41 mouse cellular contexts compared by ENCODE assay signal in genomic region chr1:139839699-139840098, GRCm38 (mm10). TPM values are rescaled to one million over a fixed set of nuclear protein-coding genes. Genes with fewer than 3 reads are reported as not detected.
"Had no signal": no experiment of that assay in that cellular context is flagged by ENCODE, and none has a peak within 500 bp of the region (broad histone marks: within the 10 kb centered on the region; RNA-seq: fewer than 3 reads in every experiment).

No protein-coding gene starts in this region.

- ATAC-seq: liver, embryonic 12.5 days; lung, postnatal 0 days; midbrain, embryonic 13.5 days; midbrain, embryonic 15.5 days; midbrain, embryonic 16.5 days had no signal

- H3K4me1 ChIP-seq: limb, embryonic 10.5 days; limb, embryonic 12.5 days; limb, embryonic 13.5 days; limb, embryonic 15.5 days; liver, embryonic 12.5 days; liver, embryonic 13.5 days; liver, embryonic 15.5 days; lung, embryonic 15.5 days; megakaryocyte, embryonic 14.5 days; midbrain, embryonic 10.5 days; midbrain, embryonic 12.5 days; midbrain, embryonic 13.5 days; midbrain, embryonic 15.5 days; neural tube, embryonic 12.5 days had no signal

- H3K27me3 ChIP-seq: limb, embryonic 12.5 days; limb, embryonic 13.5 days; limb, embryonic 15.5 days; liver, embryonic 12.5 days; liver, embryonic 13.5 days; liver, embryonic 15.5 days; lung, embryonic 15.5 days; megakaryocyte, embryonic 14.5 days; midbrain, embryonic 12.5 days; midbrain, embryonic 13.5 days; midbrain, embryonic 15.5 days; neural tube, embryonic 12.5 days had no signal

- H3K4me2 ChIP-seq: limb, embryonic 12.5 days; limb, embryonic 13.5 days; limb, embryonic 15.5 days; liver, embryonic 11.5 days; liver, embryonic 12.5 days; liver, embryonic 13.5 days; liver, embryonic 15.5 days; lung, embryonic 14.5 days; lung, embryonic 15.5 days; midbrain, embryonic 11.5 days; midbrain, embryonic 12.5 days; midbrain, embryonic 13.5 days; midbrain, embryonic 15.5 days; neural tube, embryonic 12.5 days had no signal

- H3K36me3 ChIP-seq: limb, embryonic 10.5 days; limb, embryonic 12.5 days; limb, embryonic 13.5 days; limb, embryonic 15.5 days; liver, embryonic 12.5 days; liver, embryonic 13.5 days; liver, embryonic 15.5 days; lung, embryonic 15.5 days; midbrain, embryonic 10.5 days; midbrain, embryonic 12.5 days; midbrain, embryonic 13.5 days; midbrain, embryonic 15.5 days; neural tube, embryonic 12.5 days had no signal

- H3K9ac ChIP-seq: limb, embryonic 12.5 days; limb, embryonic 13.5 days; limb, embryonic 15.5 days; liver, embryonic 12.5 days; liver, embryonic 13.5 days; liver, embryonic 14.5 days; liver, embryonic 15.5 days; lung, embryonic 14.5 days; lung, embryonic 15.5 days; midbrain, embryonic 12.5 days; midbrain, embryonic 13.5 days; midbrain, embryonic 15.5 days; neural tube, embryonic 12.5 days had no signal

- H3K9me3 ChIP-seq: limb, embryonic 10.5 days; limb, embryonic 12.5 days; limb, embryonic 15.5 days; liver, embryonic 12.5 days; liver, embryonic 15.5 days; lung, embryonic 15.5 days; midbrain, embryonic 10.5 days; midbrain, embryonic 12.5 days; midbrain, embryonic 13.5 days; midbrain, embryonic 15.5 days; neural tube, embryonic 12.5 days had no signal

- H3K27ac ChIP-seq: limb, embryonic 10.5 days; limb, embryonic 12.5 days; limb, embryonic 13.5 days; limb, embryonic 15.5 days; liver, embryonic 12.5 days; liver, embryonic 13.5 days; liver, embryonic 14.5 days; liver, embryonic 15.5 days; lung, embryonic 15.5 days; macrophage; midbrain, embryonic 10.5 days; midbrain, embryonic 12.5 days; midbrain, embryonic 13.5 days; midbrain, embryonic 15.5 days; neural tube, embryonic 12.5 days had no signal

- DNase-seq: left cerebral cortex, postnatal 4 days; liver; liver, embryonic 13.5 days; lung, adult 18-20 months; lung, adult 2 months; lung, embryonic 14.5 days; lung, postnatal 10 days; lung, postnatal 14 days; lung, postnatal 36 days; lung, postnatal 4 days; midbrain, embryonic 14.5 days had no signal

- H3K4me3 ChIP-seq: limb, embryonic 10.5 days; limb, embryonic 12.5 days; limb, embryonic 13.5 days; limb, embryonic 15.5 days; liver, embryonic 12.5 days; liver, embryonic 13.5 days; liver, embryonic 15.5 days; lung, embryonic 15.5 days; megakaryocyte, embryonic 14.5 days; midbrain, embryonic 10.5 days; midbrain, embryonic 12.5 days; midbrain, embryonic 13.5 days; midbrain, embryonic 15.5 days; myocyte; neural tube, embryonic 12.5 days had no signal

RNA-seq across cellular contexts. Expression of gene Cfhr2, which starts 18.8 kb away (rescaled TPM):
- total RNA-seq: megakaryocyte progenitor cell, adult 5-6 weeks; megakaryocyte, adult 5-6 weeks; megakaryocyte-erythroid progenitor cell, adult 5-6 weeks; midbrain, postnatal 0 days; monocyte, adult 5-6 weeks had no signal
- polyA plus RNA-seq: limb, embryonic 10.5 days; limb, embryonic 11.5 days; limb, embryonic 12.5 days; limb, embryonic 13.5 days; liver, embryonic 11.5 days; liver, embryonic 12.5 days; lung, embryonic 14.5 days; lung, embryonic 15.5 days; lung, postnatal 0 days; macrophage; midbrain, embryonic 10.5 days; midbrain, embryonic 11.5 days; midbrain, embryonic 12.5 days; midbrain, embryonic 13.5 days; midbrain, embryonic 14.5 days; midbrain, embryonic 15.5 days; midbrain, embryonic 16.5 days; midbrain, postnatal 0 days; myocyte; neural tube, embryonic 11.5 days; neural tube, embryonic 12.5 days had no signal

RNA-seq across cellular contexts. Expression of gene Gm4788, which starts 58.7 kb away (rescaled TPM):
- total RNA-seq: left cerebral cortex, postnatal 10 days; left cerebral cortex, postnatal 36 days; left cerebral cortex, postnatal 4 days; megakaryocyte progenitor cell, adult 5-6 weeks; megakaryocyte, adult 5-6 weeks; megakaryocyte-erythroid progenitor cell, adult 5-6 weeks; midbrain, postnatal 0 days; monocyte, adult 5-6 weeks had no signal
- polyA plus RNA-seq: limb, embryonic 10.5 days; limb, embryonic 11.5 days; limb, embryonic 12.5 days; limb, embryonic 13.5 days; limb, embryonic 15.5 days; liver, embryonic 11.5 days; liver, embryonic 12.5 days; lung, adult 2 months; lung, embryonic 14.5 days; lung, embryonic 15.5 days; lung, embryonic 16.5 days; lung, postnatal 0 days; macrophage; midbrain, embryonic 10.5 days; midbrain, embryonic 11.5 days; midbrain, embryonic 12.5 days; midbrain, embryonic 13.5 days; midbrain, embryonic 14.5 days; midbrain, embryonic 16.5 days; midbrain, postnatal 0 days; myocyte; neural tube, embryonic 11.5 days; neural tube, embryonic 12.5 days had no signal
